Mouse (Mus musculus) heart, embryonic 16.5 days (tissue): Measurements from ENCODE around the gene Trmt1. TPM values are rescaled to one million over a fixed set of nuclear protein-coding genes. Genes with fewer than 3 reads are reported as not detected.

ENCODE experiments used
- ATAC-seq: fragments of 200-750 bp; cut with Nextera tagmentation; replicated peaks from 2 replicates; pipeline ENCODE4 v1.8.0; 2017; ENCODE audit warnings: moderate number of reproducible peaks; ENCODE audit not compliant: insufficient read depth, low FRiP score; ENCODE audit errors: extremely low read depth
- H3K27ac ChIP-seq: fragments of 300-500 bp; sonication (generic); 2 replicates; pipeline ENCODE4 v1.5.1; 2014; ENCODE audit warnings: mild to moderate bottlenecking, low read length, control low read depth, moderate library complexity
- H3K27me3 ChIP-seq: fragments of 300-500 bp; sonication (generic); 2 replicates; pipeline ENCODE4 v1.6.1; 2014; ENCODE audit warnings: low read length, mixed read lengths; ENCODE audit not compliant: control insufficient read depth, insufficient read depth
- H3K36me3 ChIP-seq: fragments of 300-500 bp; sonication (generic); 2 replicates; pipeline ENCODE4 v1.6.1; 2014; ENCODE audit not compliant: control insufficient read depth, insufficient read depth
- H3K4me1 ChIP-seq: fragments of 300-500 bp; sonication (generic); 2 replicates; pipeline ENCODE4 v1.6.1; 2014; ENCODE audit warnings: low read length, mixed read lengths; ENCODE audit not compliant: control insufficient read depth, insufficient read depth
- H3K4me2 ChIP-seq: fragments of 300-500 bp; sonication (generic); 2 replicates; pipeline ENCODE4 v1.6.1; 2014; ENCODE audit warnings: low read depth, mild to moderate bottlenecking, control low read depth, low read length
- H3K4me3 ChIP-seq: fragments of 300-500 bp; sonication (generic); 2 replicates; pipeline ENCODE4 v1.5.1; 2014; ENCODE audit warnings: mild to moderate bottlenecking, control low read depth, low read length
- H3K9ac ChIP-seq: fragments of 300-500 bp; sonication (generic); 2 replicates; pipeline ENCODE4 v1.6.1; 2014; ENCODE audit warnings: low read length, control low read depth
- H3K9me3 ChIP-seq: fragments of 300-500 bp; sonication (generic); replicated peaks from 2 replicates; pipeline ENCODE4 v1.6.1; 2016; ENCODE audit warnings: low read length; ENCODE audit not compliant: control insufficient read depth
- WGBS: fragments of 180-500 bp; shearing (Covaris S2); extraction: QIAGEN DNeasy Blood & Tissue Kit; methylation state at CpG from one replicate; pipeline ENCODE4 v1.1.7; 2014; 5-methylcytosine and 5-hydroxymethylcytosine counted together
- polyA plus RNA-seq: library from polyadenylated mRNA; unstranded; fragments of >200 nt; fragmentation: Nextera tagmentation; extraction: Ambion mirVana; gene quantifications from 2 replicates; pipeline ENCODE4 v1.2.1, GENCODE M21; 2015

Trmt1 gene
- polyA plus RNA-seq, 1 experiment from 2014 or later: 43.2 TPM

GRCm38 (mm10) chr8:84743517-84744420 lies 57.7 kb downstream of the Trmt1 start:
- Histone ChIP-seq H3K27ac (peak overlapping the region; percentile 88), H3K9me3 (no peaks in the 10 kb centered on the region), H3K36me3 (no peaks in the 10 kb centered on the region), H3K9ac (peak overlapping the region; percentile 55), H3K27me3 (no peaks in the 10 kb centered on the region), H3K4me1 (peaks cover 60% of the 10 kb centered on the region), H3K4me3 (no peak overlapping the region), H3K4me2 (peak overlapping the region; percentile 56)
- 16% methylated on average over 16 of the region's 17 CpGs for WGBS
- peak; percentile 47 for ATAC-seq

DNA sequence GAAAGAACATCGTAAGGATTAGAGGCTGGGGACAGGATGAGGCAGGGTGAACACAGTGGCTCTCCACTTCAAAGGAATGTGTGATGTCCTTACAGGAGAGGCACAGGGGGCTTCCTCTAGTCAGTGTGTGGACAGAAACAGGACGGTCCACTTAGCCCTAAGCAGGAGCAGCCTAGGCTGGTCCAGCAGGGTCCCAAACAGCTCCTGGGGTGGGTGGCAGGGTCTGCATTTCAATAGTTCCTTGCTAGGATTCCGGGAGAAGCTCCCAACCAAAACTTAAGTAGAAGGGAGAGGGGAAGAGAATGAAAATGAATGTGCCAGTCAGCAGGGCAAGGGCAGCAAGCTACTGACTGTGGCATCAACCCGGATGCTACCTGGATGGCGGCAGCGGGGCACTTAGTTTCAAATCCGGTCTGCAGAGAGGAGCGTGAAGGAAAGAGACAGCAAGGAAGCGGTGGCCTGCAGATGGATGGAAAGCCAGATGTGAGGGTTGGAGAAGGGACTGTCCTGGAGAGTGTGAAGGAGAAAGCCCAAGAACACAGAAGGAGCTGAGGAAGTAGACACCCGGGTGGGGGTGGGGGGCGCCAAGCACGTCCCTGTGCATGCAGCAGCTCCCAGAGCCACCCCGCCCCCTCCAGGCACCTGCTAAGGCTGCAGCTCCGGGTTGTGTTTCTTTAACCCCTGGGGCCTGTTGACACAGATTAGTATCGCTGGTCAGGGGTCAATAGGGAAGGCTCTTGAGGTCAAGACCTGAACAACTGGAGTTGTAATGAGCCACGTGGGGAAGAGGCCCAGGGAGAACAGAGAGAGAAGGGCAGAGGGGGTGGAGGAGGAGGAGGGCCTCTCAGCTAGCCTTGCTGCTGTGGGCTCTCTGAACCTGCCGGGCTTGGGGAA lies 59.2 kb downstream of the Trmt1 start:
- 16% methylated on average over 17 of the region's 17 CpGs for WGBS
- Histone ChIP-seq H3K27me3 (no peaks in the 10 kb centered on the region), H3K36me3 (no peaks in the 10 kb centered on the region), H3K4me2 (peak overlapping the region; percentile 56; the same call in 1 of the 2 replicates), H3K9me3 (no peaks in the 10 kb centered on the region), H3K4me1 (peaks cover 51% of the 10 kb centered on the region), H3K9ac (peak overlapping the region; percentile 54), H3K4me3 (no peak overlapping the region), H3K27ac (peak overlapping the region; percentile 88)
- no peak for ATAC-seq

Other genes starting within 250 kb of the Trmt1 start
- gene Ier2, start 23.5 kb upstream of the Trmt1 start, polyA plus RNA-seq: 43.0 and 43.3 TPM in 2 replicates
- gene Nacc1, start 1.6 kb downstream of the Trmt1 start, polyA plus RNA-seq: 11.7 and 14.4 TPM in 2 replicates
- gene Lyl1, start 15.2 kb downstream of the Trmt1 start, polyA plus RNA-seq: 10.2 and 12.0 TPM in 2 replicates
- gene G430095P16Rik, start 36.7 kb downstream of the Trmt1 start, polyA plus RNA-seq: 3.1 and 4.7 TPM in 2 replicates
- gene Nfix, start 114.0 kb downstream of the Trmt1 start, polyA plus RNA-seq: 12.7 and 15.9 TPM in 2 replicates
- gene Dand5, start 136.5 kb downstream of the Trmt1 start, polyA plus RNA-seq: 6.6 and 6.8 TPM in 2 replicates
- 47.7 and 48.3 TPM in 2 replicates for gene Gadd45gip1, start 145.2 kb downstream of the Trmt1 start, polyA plus RNA-seq
- 128 and 131 TPM in 2 replicates for gene Rad23a, start 154.4 kb downstream of the Trmt1 start, polyA plus RNA-seq
- 630 and 641 TPM in 2 replicates for gene Calr, start 160.6 kb downstream of the Trmt1 start, polyA plus RNA-seq
- gene Farsa, start 170.7 kb downstream of the Trmt1 start, polyA plus RNA-seq: 63.2 and 64.4 TPM in 2 replicates
- 26.2 and 35.4 TPM in 2 replicates for gene Syce2, start 185.8 kb downstream of the Trmt1 start, polyA plus RNA-seq
- gene Gcdh, start 207.6 kb downstream of the Trmt1 start, polyA plus RNA-seq: 43.1 and 46.0 TPM in 2 replicates
- gene Klf1, start 215.6 kb downstream of the Trmt1 start, polyA plus RNA-seq: 1.3 and 1.4 TPM in 2 replicates
- gene Dnase2a, start 222.3 kb downstream of the Trmt1 start, polyA plus RNA-seq: 5.2 and 6.3 TPM in 2 replicates